In genomic region chr11:39477136-39477535, GRCm38 (mm10) we compare ENCODE assay signal across 19 mouse cellular contexts.
DNase-seq lines count a peak whose midpoint lies in the region; ATAC-seq lines count a peak whose summit lies in the region.
"Had no signal": no experiment of that assay in that cellular context is flagged by ENCODE, and none has a peak within 500 bp of the region (broad histone marks: within the 10 kb centered on the region; RNA-seq: fewer than 3 reads in every experiment).

No protein-coding gene starts in this region.

- peak; percentile 57 for ATAC-seq in frontal cortex, adult (ENCODE audit: low TSS enrichment)
- ATAC-seq: forebrain, embryonic 13.5 days; forebrain, embryonic 16.5 days; intestine, postnatal 0 days had no signal

- no peak for DNase-seq in frontal cortex, postnatal 25 days (ENCODE audit: low spot score in 2 of 2)
- DNase-seq in brain, adult 2 months (ENCODE audit: low read depth, low spot score) = peak; percentile 51
- peak; percentile 75 for DNase-seq in retina, postnatal 1 day
- no peak for DNase-seq in cerebellum, adult 18-20 months
- no peak for DNase-seq in kidney, adult 8-10 months
- DNase-seq: adrenal gland, adult 2 months; adrenal gland, postnatal 14 days; B cell, adult 2 months; cerebellum, adult 2 months; cerebellum, adult 9-11 months; cerebellum, postnatal 25 days; gastrocnemius, postnatal 25 days; heart, adult 2 months; heart, postnatal 14 days; heart, postnatal 4 days had no signal

Comparison
In these comparisons a context has a peak if more than half of its experiments do, and no peak if none do; other contexts are left out.
1. DNase-seq: peak in brain, adult 2 months (single experiment) and retina, postnatal 1 day (single experiment); none in frontal cortex, postnatal 25 days (0 of 2), cerebellum, adult 18-20 months (0 of 2) and kidney, adult 8-10 months (0 of 2).